Mouse (Mus musculus) lung, adult 18-20 months (tissue): Measurements from ENCODE around the gene Gm49345.
"Not testable (repeated sequence)": the region's sequence is repeated elsewhere in the genome, so short reads cannot be mapped to it uniquely, and the experiment has no call there.

Source experiments
- DNase-seq, 2 experiments: peaks; one replicate each; pipeline ENCODE4 v3.0.0; 2022; ENCODE audit warnings: mixed read lengths in 2 of 2

Gene Gm49345

DNA sequence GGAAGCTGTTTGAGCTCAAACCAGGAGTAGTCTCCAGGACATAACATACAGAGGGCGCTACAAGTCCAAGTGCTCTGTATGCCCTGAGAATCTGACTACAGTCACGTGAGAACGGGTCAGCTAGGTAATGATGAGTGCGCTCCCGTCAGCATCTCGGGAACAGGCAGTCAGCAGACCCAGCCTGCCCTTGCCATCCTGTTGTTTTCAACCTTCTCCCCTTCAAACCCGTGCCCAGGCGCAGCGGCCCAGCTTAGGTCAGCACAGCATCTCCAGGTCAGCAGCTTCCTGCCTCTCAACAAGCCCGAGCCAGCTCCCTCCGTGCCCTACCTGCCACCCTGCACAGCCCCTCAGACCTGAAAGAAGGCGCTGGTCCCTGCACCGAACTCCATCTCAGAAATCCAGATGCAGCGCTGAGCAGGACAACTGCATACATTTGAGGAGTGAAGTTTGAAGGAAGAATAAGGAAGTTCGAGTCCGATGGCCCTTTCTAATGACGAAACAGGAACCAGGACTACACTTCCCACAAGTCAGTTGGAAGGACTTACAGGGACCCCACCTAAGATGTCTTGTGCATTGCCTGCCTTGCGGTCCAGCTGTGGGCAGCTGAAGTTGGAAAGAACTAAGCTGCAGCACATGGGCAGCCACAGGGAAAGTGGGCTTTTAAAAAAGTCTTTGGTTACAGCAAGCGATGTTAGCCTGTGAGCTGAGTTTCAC lies at the start of gene Gm49345, which contains the start of gene Zfp729a:
TSS of gene Gm49345 (minus strand) at position 476 of the 714 bp plus-strand sequence.
TSS of gene Zfp729a (minus strand) at position 498 of the 714 bp plus-strand sequence.
- peak; percentile 89 to 91 for DNase-seq

DNA sequence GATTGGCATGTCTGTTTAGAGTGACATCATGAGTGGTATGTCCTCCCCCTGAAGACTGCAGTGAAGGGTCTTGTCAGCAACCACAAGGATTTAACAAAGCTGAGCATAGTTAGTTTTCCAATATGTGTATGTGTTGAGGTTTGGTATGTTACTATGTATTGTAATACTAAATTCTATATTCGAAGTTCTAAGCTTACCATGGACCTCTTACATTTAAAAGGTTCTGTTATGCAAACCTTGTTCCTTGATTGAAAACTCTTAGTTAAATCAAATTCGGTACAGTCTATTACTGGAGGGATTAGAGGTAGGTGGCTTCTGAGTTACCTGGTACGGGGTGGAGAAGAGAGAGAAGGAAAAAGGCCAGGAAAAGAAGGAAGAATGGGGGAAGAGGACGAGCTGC lies 49.4 kb upstream of the Gm49345 start, which contains the start of gene Zfp738:
TSS of gene Zfp738 (minus strand) at position 101 of the 400 bp plus-strand sequence.
- no peak for DNase-seq

DNA sequence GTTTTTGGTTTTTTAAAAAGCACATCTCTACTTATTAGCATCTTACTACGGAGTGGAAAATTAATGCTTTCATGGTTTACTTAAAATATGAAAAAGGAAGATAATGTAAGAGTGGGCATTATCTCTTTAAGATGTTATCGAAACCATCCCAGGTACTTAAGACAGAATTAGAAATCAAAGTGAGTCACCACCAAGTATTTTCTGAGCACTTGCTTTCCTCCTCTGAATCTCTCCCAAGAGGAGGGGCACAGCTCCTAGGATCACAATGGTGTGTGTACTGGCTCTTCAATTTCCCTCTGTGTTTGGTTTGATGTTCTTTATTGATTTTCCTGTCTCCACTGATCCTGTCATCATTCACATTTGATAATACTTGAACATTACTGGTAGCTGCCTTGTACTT lies 46.3 kb upstream of the Gm49345 start:
- DNase-seq = not testable (repeated sequence)

DNA sequence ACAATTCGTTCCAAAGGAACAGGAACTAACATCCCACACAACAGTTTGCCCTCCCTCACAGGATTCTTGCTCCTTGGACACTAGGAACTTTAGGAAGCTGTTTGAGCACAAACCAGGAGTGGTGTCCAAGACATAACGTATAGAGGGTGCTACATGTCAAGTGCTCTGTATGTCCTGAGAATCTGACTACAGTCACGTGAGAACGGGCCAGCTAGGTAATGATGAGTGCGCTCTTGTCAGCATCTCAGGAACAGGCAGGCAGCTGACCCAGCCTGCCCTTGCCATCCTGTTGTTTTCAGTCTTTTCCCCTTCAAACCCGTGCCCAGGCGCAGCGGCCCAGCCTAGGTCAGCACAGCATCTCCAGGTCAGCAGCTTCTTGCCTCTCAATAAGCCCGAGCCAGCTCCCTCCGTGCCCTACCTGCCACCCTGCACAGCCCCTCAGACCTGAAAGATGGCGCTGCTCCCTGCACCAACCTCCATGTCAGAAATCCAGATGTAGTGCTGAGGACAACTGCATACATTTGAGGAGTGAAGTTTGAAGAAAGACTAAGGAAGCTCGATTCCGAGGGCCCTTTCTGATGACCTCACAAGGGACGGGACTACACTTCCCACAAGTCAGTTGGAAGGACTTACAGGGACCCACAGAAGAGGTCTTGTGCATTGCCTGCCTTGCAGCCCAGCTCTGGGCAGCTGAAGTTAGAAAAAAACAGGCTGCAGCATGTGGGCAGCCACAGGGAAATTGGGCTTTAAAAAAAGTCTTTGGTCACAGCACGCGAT lies 45.6 kb upstream of the Gm49345 start:
- peak; percentile 89 to 91 for DNase-seq

GRCm38 (mm10) chr13:67674902-67675301 lies 37.3 kb upstream of the Gm49345 start:
- no peak for DNase-seq

DNA sequence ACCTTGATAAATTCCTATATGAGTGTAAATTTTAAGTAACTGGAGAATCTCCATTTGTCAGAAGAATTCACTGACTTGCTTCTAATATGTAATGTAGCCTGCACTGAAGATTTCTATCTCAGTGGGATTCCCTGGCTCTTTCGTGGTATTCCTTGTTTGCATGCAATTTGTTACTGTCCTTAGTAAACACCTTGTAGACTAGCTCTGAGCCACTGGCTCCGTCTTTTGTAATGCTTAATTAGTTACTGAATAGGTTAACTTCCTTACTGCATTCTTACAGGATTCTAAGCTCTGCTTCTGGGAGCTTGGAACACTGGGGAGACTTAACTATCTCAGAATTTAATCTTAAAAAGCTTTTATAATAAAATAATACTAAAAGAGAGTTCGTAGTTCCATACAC lies 14.9 kb upstream of the Gm49345 start:
- no peak for DNase-seq

DNA sequence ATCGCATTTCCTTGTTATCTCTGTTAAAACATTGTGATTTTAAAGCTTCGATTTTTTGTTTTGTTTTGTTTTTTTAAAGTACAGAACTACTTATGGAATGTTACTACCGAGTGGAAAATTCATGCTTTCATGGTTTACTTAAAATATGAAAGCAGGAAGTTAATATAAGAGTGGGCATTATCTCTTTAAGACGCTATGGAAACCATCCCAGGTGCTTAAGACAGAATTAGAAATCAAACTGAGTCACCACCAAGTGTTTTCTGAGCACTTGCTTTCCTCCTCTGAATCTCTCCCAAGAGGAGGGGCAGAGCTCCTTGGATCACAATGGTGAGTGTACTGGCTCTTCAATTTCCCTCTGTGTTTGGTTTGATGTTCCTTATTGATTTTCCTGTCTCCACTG lies 27.5 kb downstream of the Gm49345 start:
- DNase-seq = peak in 1 of 2 experiments; percentile 4

DNA sequence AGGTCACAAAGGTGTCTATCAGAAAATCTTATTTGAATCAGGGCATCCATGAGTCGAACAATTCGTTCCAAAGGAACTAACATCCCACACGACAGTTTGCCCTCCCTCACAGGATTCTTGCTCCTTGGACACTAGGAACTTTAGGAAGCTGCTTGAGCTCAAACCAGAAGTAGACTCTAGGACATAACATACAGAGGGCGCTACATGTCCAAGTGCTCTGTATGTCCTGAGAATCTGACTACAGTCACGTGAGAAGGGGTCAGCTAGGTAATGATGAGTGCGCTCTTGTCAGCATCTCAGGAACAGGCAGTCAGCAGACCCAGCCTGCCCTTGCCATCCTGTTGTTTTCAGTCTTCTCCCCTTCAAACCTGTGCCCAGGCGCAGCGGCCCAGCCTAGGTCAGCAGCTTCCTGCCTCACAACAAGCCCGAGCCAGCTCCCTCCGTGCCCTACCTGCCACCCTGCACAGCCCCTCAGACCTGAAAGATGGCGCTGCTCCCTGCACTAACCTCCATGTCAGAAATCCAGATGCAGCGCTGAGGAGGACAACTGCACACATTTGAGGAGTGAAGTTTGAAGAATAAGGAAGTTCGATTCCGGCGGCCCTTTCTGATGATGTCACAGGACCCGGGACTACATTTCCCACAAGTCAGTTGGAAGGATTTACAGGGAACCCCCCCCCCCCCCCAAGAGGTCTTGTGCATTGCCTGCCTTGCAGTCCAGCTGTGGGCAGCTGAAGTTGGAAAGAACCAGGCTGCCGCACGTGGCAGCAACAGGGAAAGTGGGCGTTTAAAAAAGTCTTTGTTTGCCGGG lies 28.3 kb downstream of the Gm49345 start, which contains the start of gene Zfp729b:
TSS of gene Zfp729b (minus strand) at position 642 of the 811 bp plus-strand sequence.
- DNase-seq = peak; percentile 91 to 92

GRCm38 (mm10) chr13:67572591-67573189 lies 64.9 kb downstream of the Gm49345 start:
- no peak for DNase-seq

DNA sequence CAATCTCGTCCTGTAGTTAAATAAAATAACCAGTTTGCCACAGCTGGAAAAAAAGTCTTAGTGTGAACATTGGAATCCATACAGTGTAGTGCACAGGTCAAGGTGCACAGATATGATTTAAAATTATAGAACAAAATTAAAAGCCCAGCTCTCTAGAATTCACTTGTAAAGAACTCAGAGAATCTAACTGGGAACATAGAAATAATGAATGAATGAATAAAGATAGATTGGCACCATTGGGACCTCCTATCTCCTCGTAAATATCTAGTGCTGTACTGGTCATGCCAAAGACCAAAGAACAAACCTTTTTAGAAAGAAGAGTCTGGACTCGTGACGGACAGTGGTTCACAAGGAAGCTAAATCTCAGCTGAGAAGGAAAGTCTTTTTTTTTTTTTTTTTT lies 83.8 kb downstream of the Gm49345 start, which contains the start of gene Zfp748:
TSS of gene Zfp748 (minus strand) at position 101 of the 400 bp plus-strand sequence.
- DNase-seq = no peak

DNA sequence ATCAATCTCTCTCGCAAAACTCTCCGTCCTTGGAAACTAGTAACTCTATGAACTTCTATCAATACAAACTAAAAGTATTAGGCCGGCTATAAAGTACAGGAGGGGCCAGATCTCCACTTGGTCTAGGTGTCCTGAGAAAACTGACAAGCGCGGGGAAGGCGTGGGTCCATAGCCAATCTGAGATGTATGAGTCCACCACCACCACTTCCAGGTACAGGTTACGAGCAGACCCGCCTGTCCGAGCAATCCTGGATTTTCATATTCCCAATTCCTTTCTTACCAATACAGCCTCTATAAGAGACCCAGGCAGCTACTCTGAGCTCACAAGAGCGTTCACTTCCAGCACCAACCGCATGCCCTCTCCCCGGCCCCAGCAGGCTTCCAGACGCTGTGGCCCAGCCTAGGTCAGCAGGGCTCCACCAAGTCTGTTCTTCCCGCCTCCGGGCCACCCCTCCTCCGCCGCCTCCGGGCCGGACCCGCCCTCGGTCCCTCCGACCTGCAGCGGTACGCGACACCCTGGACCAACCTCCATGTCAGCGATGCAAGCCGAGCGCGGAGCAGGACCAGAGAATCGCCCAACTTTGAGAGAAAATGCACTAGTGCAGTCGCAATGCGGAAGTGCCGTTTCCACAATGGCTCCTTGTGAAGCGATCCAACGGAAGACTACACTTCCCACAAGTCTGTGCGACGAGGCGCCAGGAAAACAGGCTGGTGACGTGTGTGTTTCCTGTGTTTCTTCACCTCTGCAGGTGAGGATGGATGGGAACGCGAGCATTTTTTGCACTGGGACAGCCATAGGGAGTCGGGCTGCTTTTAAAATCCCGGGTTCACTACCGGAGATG lies 84.8 kb downstream of the Gm49345 start:
- peak; percentile 90 to 93 for DNase-seq

DNA sequence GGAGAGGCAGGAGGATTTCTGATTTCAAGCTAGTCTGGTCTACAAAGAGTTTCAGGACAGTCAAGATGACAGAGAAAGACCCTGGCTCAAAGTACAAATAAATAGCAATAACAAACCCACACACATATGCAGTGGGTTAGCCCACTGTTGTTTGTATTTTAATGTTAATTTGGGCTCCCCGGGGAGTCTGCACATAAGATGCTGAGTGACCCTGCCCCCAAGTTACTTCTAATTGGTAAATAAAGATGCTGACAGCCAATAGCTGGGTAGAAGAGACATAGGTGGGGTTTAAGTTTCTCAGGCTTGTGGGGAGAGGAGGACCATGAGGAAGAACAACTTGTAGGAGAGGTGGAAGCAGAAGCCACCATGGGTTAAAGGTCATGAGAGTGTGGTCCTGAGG lies 91.6 kb downstream of the Gm49345 start:
- DNase-seq = no peak
